Mouse (Mus musculus) heart, adult 2 months (tissue): Measurements from ENCODE around the gene Arhgap23.

Experiments
- CTCF ChIP-seq: fragments of 200-600 bp; IDR thresholded peaks from 2 replicates; pipeline ENCODE4 v1.8.1; 2022; ENCODE audit warnings: antibody characterized with exemption, mild to moderate bottlenecking, moderate library complexity
- EP300 ChIP-seq: fragments of 200-500 bp; IDR thresholded peaks from 2 replicates; pipeline ENCODE4 v1.6.1; 2011; ENCODE audit warnings: low read depth, low read length, control low read depth; ENCODE audit not compliant: insufficient read depth
- POLR2A ChIP-seq: fragments of 200-500 bp; IDR thresholded peaks from 2 replicates; pipeline ENCODE4 v1.6.1; 2011; ENCODE audit warnings: mild to moderate bottlenecking, low read depth, low read length, control low read depth; ENCODE audit not compliant: insufficient read depth

GRCm38 (mm10) chr11:97393658-97394057, 21.7 kb upstream of the Arhgap23 start:
- no peak for TF ChIP-seq POLR2A
- TF ChIP-seq CTCF: no peak
- no peak for TF ChIP-seq EP300
